Mouse (Mus musculus) kidney, postnatal 36 days (tissue): Measurements from ENCODE around the gene Ddx1.
A peak's percentile ranks its signal among the peaks of the same experiment; 100 is the strongest.

Source experiments
- DNase-seq, 2 experiments: peaks; one replicate each; pipeline ENCODE4 v3.0.0; 2021 to 2022; ENCODE audit warnings: mixed read lengths in 2 of 2

Ddx1 gene

GRCm38 (mm10) chr12:13248691-13249572, at the start of gene Ddx1:
TSS of gene Ddx1 (minus strand) at chr12:13249213.
- peak; percentile 75 to 85 for DNase-seq

GRCm38 (mm10) chr12:13293421-13293881, 44.4 kb upstream of the Ddx1 start:
- DNase-seq: no peak

GRCm38 (mm10) chr12:13291453-13291852, 42.4 kb upstream of the Ddx1 start:
- no peak for DNase-seq

- DNase-seq: no peak
These were observed 20.8 kb upstream of the Ddx1 start for GRCm38 (mm10) chr12:13269570-13270390.

GRCm38 (mm10) chr12:13268826-13269449, 19.9 kb upstream of the Ddx1 start, which contains the start of gene Nbas:
TSS of gene Nbas (plus strand) at chr12:13269133.
- DNase-seq: peak; percentile 90 to 94

- no peak for DNase-seq
These were observed 19.4 kb upstream of the Ddx1 start for GRCm38 (mm10) chr12:13268412-13268811.

GRCm38 (mm10) chr12:13255701-13256100, 6.7 kb upstream of the Ddx1 start:
- DNase-seq: no peak

- DNase-seq: no peak
These were observed 6.1 kb upstream of the Ddx1 start for GRCm38 (mm10) chr12:13255068-13255467.

- no peak for DNase-seq
These were observed 533 bp upstream of the Ddx1 start for GRCm38 (mm10) chr12:13249573-13249919.

- DNase-seq: no peak
These were observed 6.6 kb downstream of the Ddx1 start for GRCm38 (mm10) chr12:13242453-13242852.

GRCm38 (mm10) chr12:13218101-13218514, 30.9 kb downstream of the Ddx1 start:
- peak; percentile 40 to 41 for DNase-seq

- DNase-seq: peak in 1 of 2 experiments; percentile 55
These were observed 31.4 kb downstream of the Ddx1 start for GRCm38 (mm10) chr12:13217568-13217967.

- no peak for DNase-seq
These were observed 32.4 kb downstream of the Ddx1 start for GRCm38 (mm10) chr12:13216501-13217103.

GRCm38 (mm10) chr12:13214345-13215278, 34.4 kb downstream of the Ddx1 start:
- DNase-seq: peak; percentile 85 to 90

- peak; percentile 79 to 83 for DNase-seq
These were observed 37.1 kb downstream of the Ddx1 start for GRCm38 (mm10) chr12:13211746-13212482.

- DNase-seq: peak in 1 of 2 experiments; percentile 13
These were observed 39.2 kb downstream of the Ddx1 start for GRCm38 (mm10) chr12:13209692-13210377.

- peak; percentile 67 to 76 for DNase-seq
These were observed 40.0 kb downstream of the Ddx1 start for GRCm38 (mm10) chr12:13208983-13209451.

- DNase-seq: no peak
These were observed 40.5 kb downstream of the Ddx1 start for GRCm38 (mm10) chr12:13208517-13208916.

- peak; percentile 22 to 44 for DNase-seq
These were observed 41.9 kb downstream of the Ddx1 start for GRCm38 (mm10) chr12:13207099-13207498.

GRCm38 (mm10) chr12:13205733-13206132, 43.3 kb downstream of the Ddx1 start:
- DNase-seq: no peak
